Mouse (Mus musculus) stomach, postnatal 0 days (tissue): ENCODE data around the gene Tcerg1l.

Experiments used
- CTCF ChIP-seq: IDR thresholded peaks from 2 replicates; pipeline ENCODE4 v1.5.1; 2016; ENCODE audit warnings: antibody characterized with exemption, low read depth, mild to moderate bottlenecking, moderate library complexity
- EP300 ChIP-seq: optimal IDR thresholded peaks from 2 replicates; pipeline ENCODE3; 2016; ENCODE audit warnings: antibody characterized with exemption

DNA sequence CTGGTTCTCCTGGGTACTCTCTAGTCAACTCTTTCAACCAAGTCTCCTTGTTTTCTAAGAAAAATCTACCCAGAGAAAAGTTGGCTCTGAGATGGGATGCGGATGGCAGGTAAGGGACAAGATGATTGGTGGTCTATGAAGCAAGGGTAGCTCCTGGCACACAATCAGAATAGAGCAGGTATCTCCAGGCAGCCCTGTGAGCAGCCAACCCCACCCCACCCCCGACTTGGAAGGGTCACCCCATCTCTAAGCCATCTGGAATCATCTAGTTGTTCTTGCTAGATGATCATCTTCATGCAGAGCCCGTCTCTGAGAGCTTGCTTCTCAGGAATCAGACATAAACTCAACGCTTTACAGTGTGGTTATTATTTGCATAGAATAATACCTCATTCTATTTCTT is 44.6 kb upstream of the Tcerg1l start:
- TF ChIP-seq CTCF (no peak), EP300 (no peak)
